Mouse (Mus musculus): ENCODE data around the gene Prickle4.

Gene Prickle4

GRCm38 (mm10) chr17:47694503-47695336 is at the start of gene Prickle4:
Gene Prickle4 (minus strand): TSS chr17:47694736.
- DNase-seq (ENCODE audit: extremely low read depth, low read depth) = peak; percentile 66

DNA sequence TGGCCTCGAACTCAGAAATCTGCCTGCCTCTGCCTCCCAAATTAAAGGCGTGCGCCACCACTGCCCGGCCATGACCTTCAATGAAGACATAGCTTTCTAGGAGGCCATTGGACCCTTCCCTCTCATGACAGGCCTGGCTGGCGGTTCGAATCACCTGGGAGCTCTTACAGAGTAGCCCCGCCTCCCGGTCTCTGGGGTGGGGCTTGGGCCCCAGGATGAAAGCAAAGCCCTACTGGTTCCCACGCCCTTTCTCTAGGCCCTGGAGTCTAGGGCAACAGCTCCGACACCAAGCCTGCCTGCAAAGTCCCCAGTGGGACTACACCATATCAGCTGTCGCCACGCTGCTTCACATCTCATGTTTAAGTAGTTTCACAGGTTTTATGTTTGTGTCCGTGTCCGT is 49.5 kb upstream of the Prickle4 start:
- no peak for DNase-seq (ENCODE audit: extremely low read depth, low read depth)

- peak; percentile 82 for DNase-seq (ENCODE audit: extremely low read depth, low read depth)
Measured at GRCm38 (mm10) chr17:47742991-47743734, 48.6 kb upstream of the Prickle4 start.

- peak; percentile 44 for DNase-seq (ENCODE audit: extremely low read depth, low read depth)
Measured at GRCm38 (mm10) chr17:47740186-47740585, 45.6 kb upstream of the Prickle4 start.

- DNase-seq (ENCODE audit: extremely low read depth, low read depth) = no peak
Measured at GRCm38 (mm10) chr17:47738879-47739798, 44.6 kb upstream of the Prickle4 start.

DNA sequence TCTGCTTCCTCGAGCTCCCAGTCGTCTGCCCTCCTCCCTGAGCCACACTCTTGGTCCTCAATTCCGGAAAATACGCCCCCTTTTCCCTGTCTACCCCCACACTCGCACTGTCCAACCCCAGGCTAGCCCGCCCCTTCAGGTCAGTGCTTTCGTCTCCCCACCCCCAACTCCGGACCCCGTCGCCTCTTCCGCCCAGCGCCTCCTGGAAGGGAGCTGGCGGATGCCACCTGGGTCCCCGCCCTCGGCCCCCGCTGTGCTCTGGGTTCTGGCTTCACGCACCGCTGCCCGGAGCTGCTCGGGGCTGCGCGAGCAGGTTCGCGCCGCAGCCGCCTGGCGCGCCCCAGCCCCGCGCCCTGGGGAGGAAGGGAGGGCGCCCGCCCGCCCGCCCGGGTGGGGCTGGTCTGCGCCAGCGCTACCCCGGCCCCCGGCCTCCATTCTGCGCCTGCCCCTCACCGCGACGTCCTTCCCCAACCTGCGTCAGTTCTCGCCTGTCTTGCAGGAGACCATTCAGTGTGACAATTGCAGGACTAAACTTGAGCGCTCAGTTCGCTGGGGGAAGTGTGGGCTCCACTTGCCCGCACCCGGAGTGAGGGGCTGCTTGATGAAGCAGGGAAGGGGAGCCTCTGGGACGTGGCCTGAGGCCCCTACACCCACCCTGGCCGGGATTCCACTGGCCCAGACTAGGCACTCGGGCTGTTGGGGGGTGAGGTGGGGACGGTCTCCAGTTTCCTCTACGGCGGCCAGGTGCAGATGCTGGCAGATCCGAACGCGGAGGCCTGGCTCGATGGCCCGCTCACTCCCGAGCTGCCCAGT is 43.7 kb upstream of the Prickle4 start:
- no peak for DNase-seq (ENCODE audit: extremely low read depth, low read depth)

GRCm38 (mm10) chr17:47737271-47738065 is 42.9 kb upstream of the Prickle4 start:
- peak; percentile 64 for DNase-seq (ENCODE audit: extremely low read depth, low read depth)

DNA sequence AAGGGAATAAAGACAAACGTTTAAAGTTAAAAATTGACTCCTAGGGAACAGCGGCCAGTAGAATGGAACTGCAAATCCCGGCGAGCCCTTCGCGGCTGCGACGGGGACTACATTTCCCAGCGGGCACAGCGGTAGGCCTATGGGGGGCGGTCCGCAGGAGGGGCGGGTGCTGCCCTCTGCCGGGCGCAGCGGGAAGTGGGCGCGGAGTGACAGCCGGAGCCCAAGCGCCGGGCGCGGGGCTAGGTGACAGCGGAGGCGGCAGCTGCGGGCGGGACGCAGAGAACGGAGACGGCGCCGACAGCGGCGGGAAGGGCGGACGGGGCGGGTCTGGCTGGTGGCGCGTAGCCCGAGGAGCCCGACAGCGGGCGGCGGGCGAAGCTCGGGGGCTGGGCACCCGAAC is 42.3 kb upstream of the Prickle4 start, which contains the start of gene Tfeb:
TSS of gene Tfeb (plus strand) at position 175 of the 400 bp plus-strand sequence.
- peak; percentile 60 for DNase-seq (ENCODE audit: extremely low read depth, low read depth)

DNA sequence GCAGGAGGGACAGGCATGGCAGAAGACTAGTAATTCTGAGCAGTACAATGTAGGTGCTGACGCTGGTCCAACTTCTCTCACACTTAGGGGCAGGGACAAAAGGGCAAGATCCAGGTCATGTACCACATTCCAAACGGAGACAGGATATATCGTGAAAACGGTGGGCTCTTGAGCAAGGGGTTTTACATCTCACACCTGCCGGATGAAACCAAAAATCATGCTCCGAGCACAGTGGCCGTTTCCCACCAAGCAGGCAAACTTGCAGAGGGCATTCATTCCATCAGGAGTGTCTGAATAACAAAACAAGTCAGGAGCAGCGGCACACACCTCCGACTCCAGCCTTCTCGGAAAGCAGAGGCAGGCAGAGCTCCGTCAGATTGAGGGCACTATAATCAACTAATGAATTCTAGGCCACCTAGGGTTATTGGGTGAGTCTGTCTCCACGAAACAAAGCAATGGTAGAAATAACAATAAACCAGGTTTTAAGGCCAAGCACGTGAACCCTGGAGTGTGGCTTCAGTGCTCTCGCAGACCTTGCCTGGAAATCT is 41.1 kb upstream of the Prickle4 start:
- no peak for DNase-seq (ENCODE audit: extremely low read depth, low read depth)

GRCm38 (mm10) chr17:47730633-47731575 is 36.4 kb upstream of the Prickle4 start:
- DNase-seq (ENCODE audit: extremely low read depth, low read depth) = no peak

GRCm38 (mm10) chr17:47726566-47726965 is 32.0 kb upstream of the Prickle4 start, which contains the start of gene Pgc:
Gene Pgc (plus strand): TSS chr17:47726842.
- no peak for DNase-seq (ENCODE audit: extremely low read depth, low read depth)

DNA sequence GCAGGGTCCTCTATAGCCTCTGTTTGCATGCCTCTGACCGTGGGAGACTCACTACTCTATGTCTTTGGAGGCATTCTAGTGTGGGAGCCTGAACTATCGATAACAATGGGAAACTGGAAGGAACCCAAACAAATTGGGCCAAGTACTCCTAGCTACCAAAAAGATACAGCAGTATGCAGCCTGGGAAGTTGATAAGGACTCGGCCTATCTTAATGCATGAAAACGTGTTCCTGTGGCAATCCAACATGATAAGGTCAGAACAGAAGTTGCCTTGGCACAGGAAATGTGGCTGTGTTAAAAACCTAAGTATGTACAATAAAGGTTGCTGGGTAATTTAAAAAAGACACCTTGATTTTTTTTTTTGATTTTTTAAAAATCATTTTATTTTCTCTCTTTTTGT is 26.6 kb upstream of the Prickle4 start:
- DNase-seq (ENCODE audit: extremely low read depth, low read depth) = peak; percentile 25

DNA sequence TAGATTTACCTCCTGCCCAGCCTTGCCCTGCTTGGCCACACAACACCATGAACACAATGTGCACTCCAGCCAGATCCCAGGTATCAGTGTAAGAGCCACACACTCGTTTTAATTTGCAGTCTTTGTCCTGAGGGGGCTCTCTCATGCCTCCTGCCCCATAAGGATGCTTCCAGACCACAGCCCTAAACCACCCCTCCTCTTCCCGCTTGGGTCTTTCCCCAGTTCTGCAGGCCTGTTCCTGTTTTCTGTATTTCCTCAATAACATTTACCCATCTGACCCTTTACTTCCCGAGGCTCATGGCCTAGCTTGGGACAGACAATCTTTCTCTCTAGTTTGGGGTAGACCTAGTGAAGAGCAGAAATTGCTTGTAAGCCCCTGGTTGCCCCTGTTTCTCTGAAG is 20.5 kb upstream of the Prickle4 start:
- DNase-seq (ENCODE audit: extremely low read depth, low read depth) = no peak

DNA sequence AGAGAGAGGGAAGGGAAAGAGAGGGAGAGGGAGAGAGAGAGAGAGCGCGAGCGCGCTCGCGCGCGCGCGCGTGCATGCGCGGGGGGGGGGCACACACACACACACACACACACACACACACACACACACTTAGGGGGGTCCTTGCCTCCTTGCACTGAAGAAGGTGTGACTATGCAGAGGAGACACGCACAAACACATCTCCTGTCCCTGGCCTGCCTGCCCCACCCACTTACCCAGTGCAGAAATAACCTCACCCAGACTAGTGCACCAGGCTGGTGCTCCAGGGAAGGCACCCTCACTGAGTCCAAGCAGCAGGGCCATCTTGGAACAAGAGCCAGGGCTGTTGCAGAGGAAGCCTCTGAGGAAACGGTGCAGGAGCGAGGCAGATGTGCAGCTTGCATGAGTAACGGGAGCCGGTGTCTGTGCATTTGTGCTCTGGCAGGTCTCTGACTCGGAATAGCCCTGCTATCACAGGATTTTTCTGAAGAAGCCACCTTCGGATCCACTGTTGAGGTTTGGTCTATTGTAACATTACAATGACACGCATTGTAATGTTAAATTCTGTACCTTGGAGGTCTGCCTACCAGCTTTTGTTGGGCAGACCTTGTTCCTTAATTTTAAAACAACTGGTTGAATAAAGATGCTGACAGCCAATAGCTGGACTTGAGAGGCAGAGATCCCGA is 18.5 kb upstream of the Prickle4 start:
- no peak for DNase-seq (ENCODE audit: extremely low read depth, low read depth)

GRCm38 (mm10) chr17:47711883-47712282 is 17.3 kb upstream of the Prickle4 start:
- no peak for DNase-seq (ENCODE audit: extremely low read depth, low read depth)

DNA sequence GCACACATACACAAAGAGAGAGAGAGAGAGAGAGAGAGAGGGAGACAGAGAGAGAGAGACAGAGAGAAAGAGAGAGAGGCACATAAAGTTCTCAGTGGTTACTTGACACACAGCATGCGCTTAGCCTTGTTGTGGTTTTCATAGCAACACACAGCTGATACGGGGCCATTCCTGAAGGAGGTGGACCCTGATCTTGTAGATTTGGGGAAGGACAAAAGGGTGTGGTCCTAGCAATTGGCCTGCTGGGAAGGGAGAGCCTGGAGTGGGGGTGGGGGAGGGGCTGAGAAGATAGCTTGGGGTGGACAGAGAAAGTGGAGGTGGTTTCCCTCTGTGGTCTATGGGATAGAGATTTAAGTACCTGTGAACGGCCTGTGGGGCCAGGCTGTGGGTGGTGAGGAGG is 15.5 kb upstream of the Prickle4 start:
- DNase-seq (ENCODE audit: extremely low read depth, low read depth) = peak; percentile 49

DNA sequence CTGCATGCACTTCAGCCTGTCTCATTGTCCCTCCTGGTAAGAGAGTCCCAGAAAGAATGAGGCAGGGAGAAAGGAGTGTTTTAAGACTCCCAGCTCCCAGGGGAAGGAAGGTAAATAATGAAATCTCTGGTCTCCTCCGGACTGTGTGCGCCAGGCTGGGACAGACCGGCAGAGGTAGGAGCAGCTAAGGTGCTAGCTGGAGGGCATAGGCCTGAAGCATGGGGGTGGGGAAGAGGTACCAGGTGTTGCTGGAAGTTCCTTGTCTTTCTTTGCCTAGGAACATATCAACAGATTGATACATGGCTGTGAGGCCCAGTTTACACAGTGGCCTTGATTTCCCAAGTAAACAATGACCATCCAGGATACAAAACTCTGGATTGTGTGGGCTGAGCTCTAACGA is 14.4 kb upstream of the Prickle4 start:
- no peak for DNase-seq (ENCODE audit: extremely low read depth, low read depth)

DNA sequence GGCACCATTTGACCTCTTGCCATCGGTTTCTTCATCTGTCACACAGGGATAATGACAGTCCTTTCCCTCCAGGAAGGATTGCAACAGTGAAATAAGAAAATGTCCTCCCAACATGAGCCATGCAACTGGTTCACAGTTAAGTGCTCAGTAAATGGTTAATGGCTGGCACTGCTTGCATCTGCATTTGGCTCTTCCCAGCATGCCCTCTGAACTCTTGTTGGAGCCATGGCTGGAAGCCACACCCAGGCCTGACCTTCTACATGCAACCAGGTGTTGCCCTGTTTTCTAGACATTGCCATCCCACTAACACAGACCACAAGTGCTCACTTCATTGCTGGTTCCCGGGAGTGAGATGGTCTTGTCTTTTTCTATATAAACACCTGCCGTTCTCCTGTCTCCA is 13.4 kb upstream of the Prickle4 start:
- no peak for DNase-seq (ENCODE audit: extremely low read depth, low read depth)

Data from MEL-GATA-1-ER (cell line).